Mouse (Mus musculus): ENCODE measurements around the gene Brap. TPM values are rescaled to one million over a fixed set of nuclear protein-coding genes. Genes with fewer than 3 reads are reported as not detected.

Gene Brap
- total and polyA plus RNA-seq, 3 experiments, result 40.3 to 176 (median 42.4) TPM

DNA sequence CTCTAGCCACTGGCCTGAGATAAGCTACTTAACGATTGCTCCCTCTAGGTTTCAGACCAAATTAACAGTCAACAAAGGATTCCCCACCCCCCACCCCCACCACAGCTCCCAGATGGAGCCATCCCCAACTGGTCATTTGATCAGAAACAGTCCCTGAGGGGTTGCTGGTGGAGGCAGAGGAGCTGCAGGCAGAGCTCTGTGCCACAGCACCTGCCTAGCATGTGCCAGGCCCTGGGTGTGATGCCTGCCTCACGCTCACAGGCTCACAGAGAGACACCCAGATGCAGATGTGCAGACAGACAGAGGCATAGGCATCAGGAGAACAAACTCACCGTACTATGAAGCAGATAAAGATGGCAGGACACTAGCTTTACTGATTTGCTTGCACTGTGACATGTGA lies 27.6 kb upstream of the Brap start:
- no peaks in the 10 kb centered on the region; a peak in 1 of 4 replicates for H3K36me3 ChIP-seq (ENCODE audit: control insufficient read depth in 1 of 2, insufficient read depth in 2 of 2, low read length in 2 of 2)
- TF ChIP-seq SMC3 (IDR thresholded peaks at IDR 0.05; ENCODE audit: low read depth, low read length), result no peak
- TF ChIP-seq EP300 (IDR thresholded peaks at IDR 0.05; ENCODE audit: low read depth in 1 of 2, low read length in 2 of 2), result no peak
- no peak for TF ChIP-seq RCOR1 (IDR thresholded peaks at IDR 0.05; ENCODE audit: low read depth, low read length)
- no peak for TF ChIP-seq E2F4 (IDR thresholded peaks at IDR 0.05; ENCODE audit: borderline replicate concordance, low read depth, low read length)
- TF ChIP-seq MYB (IDR thresholded peaks at IDR 0.05; ENCODE audit: low read depth, low read length), result no peak
- no peak for TF ChIP-seq TCF12 (IDR thresholded peaks at IDR 0.05; ENCODE audit: low read depth, low read length)
- TF ChIP-seq UBTF (IDR thresholded peaks at IDR 0.05; ENCODE audit: borderline replicate concordance, insufficient read depth, low read depth, low read length), result no peak
- TF ChIP-seq MYC (IDR thresholded peaks at IDR 0.05; ENCODE audit: low read depth, low read length), result no peak
- TF ChIP-seq USF2 (IDR thresholded peaks at IDR 0.05; ENCODE audit: borderline replicate concordance in 1 of 2, insufficient read depth in 1 of 2, low read depth in 1 of 2, low read length in 2 of 2), result no peak
- DNase-seq (ENCODE audit: low read depth, low spot score), result no peak

DNA sequence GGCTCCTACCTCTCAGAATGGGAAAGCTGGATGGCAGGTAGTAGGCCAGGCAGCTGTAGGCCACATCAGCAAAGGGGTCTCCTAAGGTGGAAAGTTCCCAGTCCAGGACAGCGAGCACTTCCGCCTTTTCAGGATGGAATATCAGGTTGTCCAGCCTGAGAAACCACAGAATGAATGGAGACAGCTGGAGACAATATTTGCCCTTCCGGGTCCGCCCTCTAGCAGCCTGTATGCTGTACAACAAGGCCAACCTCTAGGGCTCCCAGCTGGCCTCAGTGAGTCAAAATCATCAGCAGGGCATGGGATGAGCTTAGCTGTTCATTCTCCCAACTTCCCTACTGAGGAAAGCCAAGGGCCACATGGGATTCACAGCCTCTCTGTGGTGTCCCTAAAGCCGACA lies 25.7 kb upstream of the Brap start:
- no peak for DNase-seq (ENCODE audit: low read depth, low spot score)

More for the DNA sequence above, 27.6 kb upstream of the Brap start:
- no peaks in the 10 kb centered on the region for H3K9me3 ChIP-seq (replicated peaks; ENCODE audit: insufficient read depth, low read length)
- H3K27me3 ChIP-seq (ENCODE audit: control insufficient read depth in 1 of 2, insufficient read depth in 2 of 2, low read length in 2 of 2), result no peaks in the 10 kb centered on the region
- no peak overlapping the region for H3K4me3 ChIP-seq (ENCODE audit: control insufficient read depth in 1 of 2, insufficient read depth in 1 of 2, low read depth in 2 of 2, low read length in 2 of 2)
- H3K27ac ChIP-seq (ENCODE audit: control insufficient read depth, low read depth, low read length), result no peak overlapping the region
- H3K9ac ChIP-seq (ENCODE audit: control insufficient read depth, low read depth, low read length, poor library complexity, severe bottlenecking), result no peak overlapping the region
- no peaks in the 10 kb centered on the region for H3K4me1 ChIP-seq (ENCODE audit: control insufficient read depth in 1 of 2, insufficient read depth in 2 of 2, low read length in 2 of 2)
- H3K79me2 ChIP-seq (ENCODE audit: control insufficient read depth, insufficient read depth, low read length, poor library complexity), result no peaks in the 10 kb centered on the region

DNA sequence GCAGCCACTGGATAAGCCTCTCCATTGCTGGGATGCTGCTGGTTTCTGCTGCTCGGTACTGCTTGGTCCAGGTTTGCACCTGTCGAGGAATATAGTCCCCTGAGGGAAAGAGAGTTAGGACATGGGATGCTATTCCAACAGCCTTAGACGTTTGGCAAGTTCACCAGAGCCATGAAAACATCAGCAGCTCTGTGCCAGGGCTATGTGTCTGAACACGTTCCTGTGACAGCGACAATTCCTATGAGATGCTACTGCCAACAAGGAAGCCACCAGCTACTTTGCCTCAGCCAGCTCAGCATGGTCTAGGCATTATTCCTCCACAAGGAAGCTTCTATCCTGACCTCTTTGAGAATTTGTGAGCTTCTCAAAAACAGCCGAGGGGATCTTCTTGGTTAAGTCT lies 23.1 kb upstream of the Brap start:
- no peak for TF ChIP-seq UBTF (IDR thresholded peaks at IDR 0.05; ENCODE audit: borderline replicate concordance, insufficient read depth, low read depth, low read length)
- no peak for TF ChIP-seq CTCF (IDR thresholded peaks at IDR 0.05 in 2 of 3, conservative IDR thresholded peaks at IDR 0.05 in 1 of 3; ENCODE audit: control insufficient read depth in 1 of 3, insufficient read depth in 1 of 3, low read depth in 2 of 3, low read length in 3 of 3, poor library complexity in 1 of 3, severe bottlenecking in 1 of 3)
- TF ChIP-seq MAZ (IDR thresholded peaks at IDR 0.05; ENCODE audit: low read depth, low read length), result no peak
- no peak for TF ChIP-seq MAFK (IDR thresholded peaks at IDR 0.05; ENCODE audit: borderline replicate concordance, low read depth, low read length)
- TF ChIP-seq HCFC1 (IDR thresholded peaks at IDR 0.05; ENCODE audit: low read depth, low read length), result no peak
- no peak for TF ChIP-seq ELF1 (IDR thresholded peaks at IDR 0.05; ENCODE audit: low read depth, low read length)
- no peak for TF ChIP-seq TBP (IDR thresholded peaks at IDR 0.05; ENCODE audit: low read depth, low read length)
- no peak for TF ChIP-seq E2F4 (IDR thresholded peaks at IDR 0.05; ENCODE audit: borderline replicate concordance, low read depth, low read length)
- no peaks in the 10 kb centered on the region for H3K9me3 ChIP-seq (replicated peaks; ENCODE audit: insufficient read depth, low read length)
- no peak overlapping the region for H3K4me3 ChIP-seq (ENCODE audit: control insufficient read depth in 1 of 2, insufficient read depth in 1 of 2, low read depth in 2 of 2, low read length in 2 of 2)
- H3K36me3 ChIP-seq (ENCODE audit: control insufficient read depth in 1 of 2, insufficient read depth in 2 of 2, low read length in 2 of 2), result no peaks in the 10 kb centered on the region
- no peak overlapping the region for H3K27ac ChIP-seq (ENCODE audit: control insufficient read depth, low read depth, low read length)
- no peaks in the 10 kb centered on the region for H3K79me2 ChIP-seq (ENCODE audit: control insufficient read depth, insufficient read depth, low read length, poor library complexity)
- no peaks in the 10 kb centered on the region for H3K27me3 ChIP-seq (ENCODE audit: control insufficient read depth in 1 of 2, insufficient read depth in 2 of 2, low read length in 2 of 2)
- H3K9ac ChIP-seq (ENCODE audit: control insufficient read depth, low read depth, low read length, poor library complexity, severe bottlenecking), result no peak overlapping the region
- H3K4me1 ChIP-seq (ENCODE audit: control insufficient read depth in 1 of 2, insufficient read depth in 2 of 2, low read length in 2 of 2), result no peaks in the 10 kb centered on the region
- DNase-seq (ENCODE audit: low read depth, low spot score), result no peak

More for the DNA sequence above, 25.7 kb upstream of the Brap start:
- no peak overlapping the region for H3K4me3 ChIP-seq (ENCODE audit: control insufficient read depth in 1 of 2, insufficient read depth in 1 of 2, low read depth in 2 of 2, low read length in 2 of 2)
- H3K9me3 ChIP-seq (replicated peaks; ENCODE audit: insufficient read depth, low read length), result no peaks in the 10 kb centered on the region
- no peaks in the 10 kb centered on the region for H3K79me2 ChIP-seq (ENCODE audit: control insufficient read depth, insufficient read depth, low read length, poor library complexity)
- H3K9ac ChIP-seq (ENCODE audit: control insufficient read depth, low read depth, low read length, poor library complexity, severe bottlenecking), result no peak overlapping the region
- H3K4me1 ChIP-seq (ENCODE audit: control insufficient read depth in 1 of 2, insufficient read depth in 2 of 2, low read length in 2 of 2), result no peaks in the 10 kb centered on the region
- TF ChIP-seq CHD2 (IDR thresholded peaks at IDR 0.05; ENCODE audit: low read length) (no peak), HCFC1 (IDR thresholded peaks at IDR 0.05; ENCODE audit: low read depth, low read length) (no peak), ELF1 (IDR thresholded peaks at IDR 0.05; ENCODE audit: low read depth, low read length) (no peak), MEF2A (IDR thresholded peaks at IDR 0.05; ENCODE audit: extremely low read depth, insufficient replicate concordance, low read depth, low read length, poor library complexity, severe bottlenecking) (no peak), MAFK (IDR thresholded peaks at IDR 0.05; ENCODE audit: borderline replicate concordance, low read depth, low read length) (no peak), BHLHE40 (IDR thresholded peaks at IDR 0.05; ENCODE audit: borderline replicate concordance, low read depth, low read length) (no peak), CHD1 (IDR thresholded peaks at IDR 0.05; ENCODE audit: low read depth, low read length) (no peak), E2F4 (IDR thresholded peaks at IDR 0.05; ENCODE audit: borderline replicate concordance, low read depth, low read length) (no peak), NELFE (IDR thresholded peaks at IDR 0.05; ENCODE audit: low read depth, low read length) (no peak), ZNF384 (IDR thresholded peaks at IDR 0.05; ENCODE audit: low read depth, low read length) (no peak), TCF12 (IDR thresholded peaks at IDR 0.05; ENCODE audit: low read depth, low read length) (no peak), TAL1 (IDR thresholded peaks at IDR 0.05; ENCODE audit: low read length) (no peak), ETS1 (IDR thresholded peaks at IDR 0.05; ENCODE audit: low read depth, low read length) (no peak), USF2 (IDR thresholded peaks at IDR 0.05; ENCODE audit: borderline replicate concordance in 1 of 2, insufficient read depth in 1 of 2, low read depth in 1 of 2, low read length in 2 of 2) (no peak)
- H3K27ac ChIP-seq (ENCODE audit: control insufficient read depth, low read depth, low read length), result no peak overlapping the region
- H3K36me3 ChIP-seq (ENCODE audit: control insufficient read depth in 1 of 2, insufficient read depth in 2 of 2, low read length in 2 of 2), result no peaks in the 10 kb centered on the region; a peak in 1 of 4 replicates
- H3K27me3 ChIP-seq (ENCODE audit: control insufficient read depth in 1 of 2, insufficient read depth in 2 of 2, low read length in 2 of 2), result no peaks in the 10 kb centered on the region

All from MEL (cell line).